Mouse (Mus musculus) spleen, embryonic (tissue): ENCODE measurements around the gene Jam3.
"Not testable (repeated sequence)": the region's sequence is repeated elsewhere in the genome, so short reads cannot be mapped to it uniquely, and the experiment has no call there.

Experiments
- CTCF ChIA-PET: fragments of 350-600 bp; sonication (Branson Sonifier 250); formaldehyde crosslinking; loops from one replicate; lab custom pipeline; 2022; lab: Charles Lee

The Jam3 gene

DNA sequence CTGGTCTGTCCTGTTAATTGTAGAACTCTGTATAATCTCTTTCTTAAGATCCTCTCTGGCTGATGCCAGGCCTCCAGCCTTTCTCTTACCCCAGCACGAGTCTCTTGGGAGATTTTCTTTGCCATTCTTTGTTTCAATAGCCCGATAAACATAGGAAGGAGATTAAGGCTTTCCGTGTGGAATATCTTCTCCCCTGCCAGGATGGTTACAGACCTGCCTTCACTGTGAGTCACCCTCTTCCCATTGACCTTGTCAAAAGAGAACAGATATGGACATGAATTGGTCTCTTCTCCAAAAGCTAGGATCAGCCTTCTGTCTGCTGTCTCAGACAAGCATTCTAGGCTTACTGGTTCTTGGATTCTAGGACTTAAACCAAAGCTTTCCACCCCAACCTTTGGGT, 15.5 kb upstream of the Jam3 start:
- CTCF ChIA-PET, result no interaction called here

DNA sequence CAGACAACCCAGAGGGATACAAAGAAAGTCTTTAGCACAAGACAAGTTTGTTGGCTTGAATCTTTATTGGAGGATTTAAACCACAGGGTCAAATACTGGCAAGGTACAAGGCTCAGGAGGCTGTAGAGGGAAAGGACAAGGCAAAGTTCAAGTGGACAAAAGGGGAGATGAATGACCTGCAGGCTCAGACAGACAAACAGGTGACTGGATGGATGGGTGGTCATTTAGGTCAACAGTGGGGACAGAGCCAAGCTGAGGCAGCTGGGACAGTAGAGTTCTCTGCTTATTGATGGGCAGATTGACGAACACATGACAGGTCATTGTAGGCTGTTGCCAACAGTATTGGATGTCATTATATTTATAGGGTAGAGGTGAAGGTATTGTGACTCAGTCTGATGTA, 11.8 kb upstream of the Jam3 start:
- CTCF ChIA-PET, result no interaction called here

- CTCF ChIA-PET, result no interaction called here
Observed at GRCm38 (mm10) chr9:27165596-27165995, 10.4 kb upstream of the Jam3 start.

DNA sequence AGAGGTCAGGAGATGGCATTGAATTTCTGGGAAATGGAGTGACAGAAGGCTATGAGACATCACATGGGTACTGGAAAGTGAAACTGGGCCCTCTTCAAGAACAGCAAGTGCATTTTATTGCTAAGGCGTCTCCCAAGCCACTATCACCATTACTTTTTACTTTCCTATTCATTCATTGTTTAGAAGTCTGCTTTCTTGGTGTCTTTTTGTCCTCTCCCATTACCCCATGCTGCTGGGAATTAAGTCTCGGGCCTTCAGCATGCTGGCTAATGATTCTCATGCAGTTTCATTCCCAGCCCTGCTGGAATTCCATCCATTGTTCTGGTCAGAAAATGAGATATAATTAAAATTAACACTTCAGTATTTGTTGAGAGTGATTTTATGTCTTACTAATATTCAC, 9.7 kb upstream of the Jam3 start:
- CTCF ChIA-PET, result no interaction called here

GRCm38 (mm10) chr9:27163661-27164060, 8.4 kb upstream of the Jam3 start:
- CTCF ChIA-PET, result not testable (repeated sequence)

DNA sequence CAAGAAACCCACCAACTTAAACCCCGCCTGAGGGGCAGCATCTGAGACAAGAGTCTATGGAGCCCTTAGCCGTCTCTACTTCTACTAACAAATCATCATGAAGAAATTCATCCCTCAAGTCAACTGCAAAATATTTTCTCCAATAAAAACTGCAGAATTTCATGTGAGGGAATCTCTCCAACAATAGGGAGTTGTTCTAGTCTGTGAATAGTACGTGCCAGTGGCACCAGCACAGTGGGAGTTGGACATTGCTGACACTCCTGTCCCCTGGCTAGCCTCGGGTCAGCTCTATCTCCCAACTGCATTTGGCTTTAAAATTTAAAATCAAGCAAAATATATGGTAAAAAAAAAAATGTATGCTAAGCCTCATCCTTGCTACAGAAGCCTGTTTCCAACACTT, 1.4 kb downstream of the Jam3 start:
- CTCF ChIA-PET, result no interaction called here

DNA sequence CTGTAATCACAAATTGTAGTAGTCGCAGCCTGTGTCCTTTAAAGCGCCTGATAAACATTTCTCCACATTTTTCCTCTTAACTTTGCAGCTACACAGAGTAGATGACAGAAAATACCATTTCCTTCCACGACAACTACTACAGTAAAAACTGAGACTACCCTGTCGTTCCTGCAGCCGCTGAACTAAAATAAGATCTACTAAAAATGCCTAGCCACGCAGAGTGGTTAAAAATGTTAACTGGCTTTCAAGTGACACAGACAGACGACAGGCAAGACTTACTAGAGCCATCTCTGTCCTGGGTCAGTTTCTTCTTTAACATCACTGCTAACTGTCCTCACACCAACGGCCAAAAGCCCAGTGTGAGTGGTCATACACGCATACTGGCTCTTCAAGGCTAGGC, 5.4 kb downstream of the Jam3 start:
- CTCF ChIA-PET, result no interaction called here

- CTCF ChIA-PET, result no interaction called here
Observed at GRCm38 (mm10) chr9:27148631-27149471, 6.4 kb downstream of the Jam3 start.

DNA sequence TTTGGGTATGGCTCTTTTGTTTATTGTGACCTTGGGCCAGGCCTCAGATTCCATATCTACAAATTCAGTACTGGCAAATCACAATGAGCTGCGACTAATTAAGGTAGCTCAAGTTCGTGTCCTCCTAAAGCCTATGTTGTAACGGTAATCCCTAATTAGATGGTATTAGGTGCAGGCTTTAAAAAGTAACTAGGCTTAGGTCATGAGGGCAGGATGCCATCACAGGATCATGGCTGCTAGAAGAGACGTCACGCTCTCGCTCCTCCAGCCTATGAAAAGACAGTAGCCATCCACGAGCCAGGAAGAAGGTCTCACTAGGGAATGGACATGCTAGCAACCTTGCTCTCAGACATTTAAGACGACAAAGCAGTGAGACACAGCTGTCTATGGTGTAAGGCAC, 7.3 kb downstream of the Jam3 start:
- CTCF ChIA-PET, result no interaction called here

DNA sequence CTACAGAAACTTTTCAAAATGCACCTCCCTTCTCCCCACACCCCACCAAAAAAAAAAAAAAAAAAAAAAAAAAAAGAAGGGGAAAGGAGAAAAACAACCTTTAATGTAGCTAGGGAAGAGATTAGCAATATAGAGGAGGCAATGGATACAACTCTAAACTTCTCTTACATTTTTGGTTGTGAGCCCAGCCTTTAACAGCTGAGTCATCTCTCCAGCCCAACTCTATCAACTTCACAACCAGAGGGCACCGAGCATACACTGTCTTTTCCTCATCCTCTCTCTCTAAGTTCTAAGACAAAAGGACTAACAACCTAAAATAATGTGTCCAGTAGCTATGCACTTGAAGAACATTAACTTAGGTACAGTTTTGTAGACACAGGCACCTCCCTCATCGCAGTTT, 8.4 kb downstream of the Jam3 start:
- CTCF ChIA-PET, result no interaction called here

- CTCF ChIA-PET, result no interaction called here
Observed at GRCm38 (mm10) chr9:27144996-27145395, 10.2 kb downstream of the Jam3 start.

- CTCF ChIA-PET, result no interaction called here
Observed at GRCm38 (mm10) chr9:27144271-27144840, 10.9 kb downstream of the Jam3 start.

DNA sequence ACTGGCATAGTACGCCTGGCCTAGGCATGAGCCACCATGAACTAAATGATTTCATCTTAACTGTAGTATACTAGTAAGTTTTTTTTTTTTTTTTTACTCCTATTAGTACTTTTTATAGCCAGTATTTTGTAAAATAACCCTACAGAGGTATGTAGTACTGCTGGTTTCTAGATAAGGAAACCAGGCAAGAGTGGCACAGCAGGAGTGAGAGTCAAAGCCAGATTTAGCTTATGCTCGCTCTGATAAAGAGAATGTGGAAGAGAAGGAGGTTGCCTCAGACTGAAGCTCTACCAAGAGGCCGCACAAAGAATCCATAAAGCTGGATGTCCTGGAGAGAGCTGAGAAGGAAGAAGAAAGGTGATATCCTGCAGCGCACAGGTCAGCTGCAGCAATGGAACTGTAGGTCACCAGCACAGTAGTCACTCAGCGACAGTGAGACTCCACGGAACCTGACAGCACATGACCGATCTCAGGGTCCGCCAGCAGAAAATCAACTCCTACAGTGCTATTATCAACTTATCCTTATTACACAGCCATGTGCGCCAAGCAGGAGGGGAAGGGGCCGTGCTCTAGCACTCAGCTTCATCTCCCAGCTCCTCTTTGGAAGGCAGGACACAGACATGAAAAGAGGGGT, 14.7 kb downstream of the Jam3 start:
- CTCF ChIA-PET, result no interaction called here

DNA sequence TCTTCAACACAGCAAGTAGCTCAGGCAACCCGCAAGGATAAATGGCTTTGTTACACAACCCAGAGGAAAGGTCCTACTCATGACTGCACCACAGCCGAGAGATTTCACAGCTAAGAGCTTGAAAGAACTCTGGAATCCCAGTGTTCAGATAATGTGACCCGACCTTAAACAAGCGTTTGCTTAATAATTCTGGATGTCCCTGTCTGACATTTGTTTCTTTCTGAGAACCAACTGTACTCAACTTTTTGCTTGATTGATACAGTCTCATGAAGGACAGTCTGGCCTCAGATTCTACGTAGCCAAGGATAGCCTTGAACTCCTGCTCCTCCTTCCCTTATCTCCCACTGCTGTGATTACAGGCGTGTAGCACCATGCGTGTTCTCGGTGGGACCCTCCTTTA, 18.6 kb downstream of the Jam3 start:
- CTCF ChIA-PET, result no interaction called here

DNA sequence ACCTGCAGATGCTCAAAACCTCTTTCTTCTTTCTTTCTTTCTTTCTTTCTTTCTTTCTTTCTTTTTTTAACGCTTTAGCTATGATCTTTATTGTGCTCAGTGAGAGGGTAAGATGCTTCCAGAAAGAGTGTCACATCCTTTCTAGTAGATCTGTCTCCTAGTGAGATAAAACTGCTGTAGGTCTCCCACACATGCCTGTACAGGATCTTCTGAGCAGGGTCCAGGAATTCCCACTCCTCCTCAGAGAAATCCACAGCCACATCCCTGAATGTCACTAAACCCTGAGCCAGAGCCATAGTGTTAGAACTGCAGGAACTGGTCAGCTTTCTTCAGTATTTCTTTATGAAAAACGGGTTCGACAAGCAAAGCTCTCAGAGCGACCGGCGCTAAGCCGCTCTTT, 19.8 kb downstream of the Jam3 start:
- CTCF ChIA-PET, result no interaction called here

DNA sequence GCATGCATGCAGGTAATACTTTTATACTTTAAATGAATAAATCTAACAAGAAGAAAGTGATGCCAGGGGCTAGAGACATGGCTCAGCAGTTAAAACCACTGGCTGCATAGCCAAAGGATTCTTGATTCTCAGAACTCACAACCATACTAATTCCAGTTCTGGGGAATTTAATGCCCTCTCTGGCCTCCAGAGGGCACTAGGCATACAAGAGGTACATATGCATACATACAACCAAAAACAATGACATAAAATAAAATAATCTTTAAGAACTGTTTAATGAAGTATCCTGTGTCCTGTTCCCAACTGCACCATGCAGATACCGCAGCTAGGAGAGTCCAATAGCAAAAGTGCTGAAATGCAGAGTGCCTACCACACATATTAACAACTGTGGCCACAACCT, 20.8 kb downstream of the Jam3 start:
- CTCF ChIA-PET, result no interaction called here

DNA sequence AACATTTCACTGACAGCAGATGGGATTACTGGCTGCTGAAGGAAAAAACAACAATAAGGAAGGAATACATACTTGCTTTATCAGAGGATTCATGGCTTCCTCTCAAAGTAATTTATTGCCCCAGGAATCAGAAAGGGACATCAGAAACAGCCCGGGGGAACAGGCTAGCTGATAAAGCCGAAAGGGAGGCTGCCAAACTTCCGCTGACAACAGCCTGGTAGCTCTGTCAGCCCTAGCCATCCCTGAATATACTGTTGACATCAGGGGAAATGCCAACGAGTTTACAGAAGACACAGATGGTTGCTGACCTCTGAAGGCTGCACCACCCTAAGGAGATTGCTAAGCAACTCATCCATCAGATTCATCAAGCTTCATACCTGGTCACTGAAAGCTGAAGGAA, 26.6 kb downstream of the Jam3 start:
- CTCF ChIA-PET, result no interaction called here

GRCm38 (mm10) chr9:27126543-27126942, 28.7 kb downstream of the Jam3 start:
- CTCF ChIA-PET, result no interaction called here

GRCm38 (mm10) chr9:27125450-27125849, 29.8 kb downstream of the Jam3 start:
- CTCF ChIA-PET, result no interaction called here

GRCm38 (mm10) chr9:27123947-27124346, 31.3 kb downstream of the Jam3 start:
- CTCF ChIA-PET, result interaction anchor here (0.6 kb wide), 1 partner anchor 12 kb away, joined by 3 read pairs; no protein-coding TSS in a partner anchor

DNA sequence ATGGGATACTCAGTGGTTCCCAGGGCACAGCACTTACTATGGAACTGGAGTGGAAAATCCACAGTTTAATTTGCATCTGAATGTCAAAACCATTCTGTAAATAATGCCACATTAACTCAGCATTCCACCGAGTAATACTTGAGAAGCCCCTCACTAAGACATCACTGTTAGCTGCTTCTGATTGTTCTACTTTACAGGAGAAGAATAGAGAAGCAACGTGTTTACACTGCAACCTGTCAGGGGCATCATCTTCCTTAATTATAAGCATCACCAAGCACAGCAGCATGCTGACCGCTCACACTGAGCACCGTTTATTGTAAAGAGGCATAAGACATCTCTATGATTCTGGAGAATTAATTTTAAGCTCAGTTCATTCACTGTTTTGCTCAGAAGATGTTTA, 32.3 kb downstream of the Jam3 start:
- CTCF ChIA-PET, result no interaction called here

- CTCF ChIA-PET, result no interaction called here
Observed at GRCm38 (mm10) chr9:27122076-27122475, 33.1 kb downstream of the Jam3 start.

GRCm38 (mm10) chr9:27121254-27121653, 34.0 kb downstream of the Jam3 start:
- CTCF ChIA-PET, result no interaction called here
